Mouse (Mus musculus) embryonic facial prominence, embryonic 11.5 days (tissue): ENCODE results near the gene Fgfr2. TPM values are rescaled to one million over a fixed set of nuclear protein-coding genes. Genes with fewer than 3 reads are reported as not detected.

Source experiments
- ATAC-seq: fragments of 200-750 bp; cut with Nextera tagmentation; replicated peaks from 2 replicates; pipeline ENCODE4 v1.8.0; 2017; ENCODE audit warnings: low read depth; ENCODE audit not compliant: insufficient number of reproducible peaks, low FRiP score, low TSS enrichment
- DNase-seq: peaks from one replicate; pipeline ENCODE4 v3.0.0-alpha.2; 2015; ENCODE audit warnings: low spot score
- H3K27ac ChIP-seq: fragments of 300-500 bp; sonication (generic); replicated peaks from 2 replicates; pipeline ENCODE4 v1.5.1; 2014; ENCODE audit warnings: mild to moderate bottlenecking, low read depth, low read length, control low read depth
- H3K27me3 ChIP-seq: fragments of 300-500 bp; sonication (generic); 2 replicates; pipeline ENCODE4 v1.6.1; 2014; ENCODE audit warnings: mild to moderate bottlenecking, low read length, moderate library complexity, mixed read lengths; ENCODE audit not compliant: control insufficient read depth, insufficient read depth
- H3K36me3 ChIP-seq: fragments of 300-500 bp; sonication (generic); replicated peaks from 2 replicates; pipeline ENCODE4 v1.6.1; 2014; ENCODE audit warnings: low read depth, mild to moderate bottlenecking, low read length, moderate library complexity, mixed read lengths; ENCODE audit not compliant: control insufficient read depth, insufficient read depth
- H3K4me1 ChIP-seq: fragments of 300-500 bp; sonication (generic); 2 replicates; pipeline ENCODE4 v1.6.1; 2014; ENCODE audit warnings: low read length, mixed read lengths; ENCODE audit not compliant: control insufficient read depth, insufficient read depth
- H3K4me2 ChIP-seq: fragments of 300-500 bp; sonication (generic); 2 replicates; pipeline ENCODE4 v1.6.1; 2014; ENCODE audit warnings: low read depth, mild to moderate bottlenecking, control low read depth, low read length, moderate library complexity
- H3K4me3 ChIP-seq: fragments of 300-500 bp; sonication (generic); 2 replicates; pipeline ENCODE4 v1.5.1; 2014; ENCODE audit warnings: low read depth, low read length, control low read depth
- H3K9ac ChIP-seq: fragments of 300-500 bp; sonication (generic); replicated peaks from 2 replicates; pipeline ENCODE4 v1.6.1; 2014; ENCODE audit warnings: mild to moderate bottlenecking, control low read depth, low read length
- H3K9me3 ChIP-seq: fragments of 300-500 bp; sonication (generic); replicated peaks from 2 replicates; pipeline ENCODE4 v1.6.1; 2016; ENCODE audit warnings: mild to moderate bottlenecking, low read length, inconsistent platforms, mixed read lengths; ENCODE audit not compliant: control insufficient read depth
- WGBS: fragments of 180-500 bp; shearing (Covaris S2); extraction: QIAGEN DNeasy Blood & Tissue Kit; methylation state at CpG from one replicate; pipeline ENCODE4 v1.1.7; 2014; 5-methylcytosine and 5-hydroxymethylcytosine counted together
- polyA plus RNA-seq: library from polyadenylated mRNA; unstranded; fragments of >200 nt; fragmentation: Nextera tagmentation; extraction: Ambion mirVana; gene quantifications from 2 replicates; pipeline ENCODE4 v1.2.1, GENCODE M21; 2014

Gene Fgfr2
- polyA plus RNA-seq, 1 experiment from 2014 or later: 75.6 TPM

GRCm38 (mm10) chr7:133058496-133059149, 64.5 kb downstream of the Fgfr2 start:
- H3K4me1 ChIP-seq: no peaks in the 10 kb centered on the region
- H3K36me3 ChIP-seq: peaks cover 3% of the 10 kb centered on the region
- no peak overlapping the region for H3K9ac ChIP-seq
- no peaks in the 10 kb centered on the region for H3K9me3 ChIP-seq
- no peak overlapping the region for H3K27ac ChIP-seq
- WGBS: 89% methylated on average over 12 of the region's 12 CpGs
- ATAC-seq (no peak), DNase-seq (no peak)
- no peaks in the 10 kb centered on the region for H3K27me3 ChIP-seq
- no peak overlapping the region for H3K4me3 ChIP-seq
- no peak overlapping the region for H3K4me2 ChIP-seq

- Histone ChIP-seq H3K4me1 (no peaks in the 10 kb centered on the region), H3K9me3 (no peaks in the 10 kb centered on the region), H3K4me2 (no peak overlapping the region), H3K27ac (no peak overlapping the region), H3K9ac (no peak overlapping the region), H3K36me3 (peaks cover 3% of the 10 kb centered on the region), H3K4me3 (no peak overlapping the region), H3K27me3 (no peaks in the 10 kb centered on the region)
- ATAC-seq (no peak), DNase-seq (no peak)
- 90% methylated on average over 8 of the region's 8 CpGs for WGBS
Measured at GRCm38 (mm10) chr7:133056924-133057323, 66.2 kb downstream of the Fgfr2 start.

- DNase-seq (no peak), ATAC-seq (no peak)
- peaks cover 3% of the 10 kb centered on the region for H3K36me3 ChIP-seq
- H3K27ac ChIP-seq: no peak overlapping the region
- H3K4me2 ChIP-seq: no peak overlapping the region
- H3K9me3 ChIP-seq: no peaks in the 10 kb centered on the region
- H3K9ac ChIP-seq: no peak overlapping the region
- no peak overlapping the region for H3K4me3 ChIP-seq
- WGBS: 96% methylated on average over 5 of the region's 5 CpGs
- no peaks in the 10 kb centered on the region for H3K4me1 ChIP-seq
- no peaks in the 10 kb centered on the region for H3K27me3 ChIP-seq
Measured at GRCm38 (mm10) chr7:133054486-133054885, 68.7 kb downstream of the Fgfr2 start.

- ATAC-seq (no peak), DNase-seq (no peak)
- WGBS: 82% methylated on average over 9 of the region's 9 CpGs
- H3K27me3 ChIP-seq: no peaks in the 10 kb centered on the region
- no peaks in the 10 kb centered on the region for H3K4me1 ChIP-seq
- no peak overlapping the region for H3K9ac ChIP-seq
- no peak overlapping the region for H3K4me2 ChIP-seq
- no peaks in the 10 kb centered on the region for H3K9me3 ChIP-seq
- H3K27ac ChIP-seq: no peak overlapping the region
- H3K36me3 ChIP-seq: peaks cover 3% of the 10 kb centered on the region
- no peak overlapping the region for H3K4me3 ChIP-seq
Measured at GRCm38 (mm10) chr7:133053757-133054156, 69.4 kb downstream of the Fgfr2 start.

GRCm38 (mm10) chr7:133052819-133053218, 70.3 kb downstream of the Fgfr2 start:
- H3K9me3 ChIP-seq: no peaks in the 10 kb centered on the region
- no peaks in the 10 kb centered on the region for H3K4me1 ChIP-seq
- no peaks in the 10 kb centered on the region for H3K27me3 ChIP-seq
- WGBS: 85% methylated on average over 8 of the region's 8 CpGs
- no peak overlapping the region for H3K4me2 ChIP-seq
- H3K27ac ChIP-seq: no peak overlapping the region
- H3K9ac ChIP-seq: no peak overlapping the region
- no peak overlapping the region for H3K4me3 ChIP-seq
- ATAC-seq: no peak
- H3K36me3 ChIP-seq: peaks cover 3% of the 10 kb centered on the region
- DNase-seq: no peak

- Histone ChIP-seq H3K4me1 (no peaks in the 10 kb centered on the region), H3K9ac (no peak overlapping the region), H3K4me2 (no peak overlapping the region), H3K27me3 (no peaks in the 10 kb centered on the region), H3K9me3 (no peaks in the 10 kb centered on the region), H3K27ac (no peak overlapping the region), H3K4me3 (no peak overlapping the region), H3K36me3 (peaks cover 3% of the 10 kb centered on the region)
- no peak for ATAC-seq
- WGBS: 76% methylated on average over 6 of the region's 6 CpGs
- no peak for DNase-seq
Measured at GRCm38 (mm10) chr7:133050681-133051080, 72.5 kb downstream of the Fgfr2 start.

- 67% methylated on average over 3 of the region's 3 CpGs for WGBS
- ATAC-seq: no peak
- no peak for DNase-seq
- Histone ChIP-seq H3K27me3 (no peaks in the 10 kb centered on the region), H3K9ac (no peak overlapping the region), H3K27ac (no peak overlapping the region), H3K4me3 (no peak overlapping the region), H3K9me3 (no peaks in the 10 kb centered on the region), H3K4me2 (no peak overlapping the region), H3K4me1 (no peaks in the 10 kb centered on the region), H3K36me3 (no peaks in the 10 kb centered on the region)
Measured at GRCm38 (mm10) chr7:133048085-133048630, 75.0 kb downstream of the Fgfr2 start.

GRCm38 (mm10) chr7:133047287-133047686, 75.9 kb downstream of the Fgfr2 start:
- Histone ChIP-seq H3K4me1 (no peaks in the 10 kb centered on the region), H3K36me3 (no peaks in the 10 kb centered on the region), H3K27ac (no peak overlapping the region), H3K9me3 (no peaks in the 10 kb centered on the region), H3K9ac (no peak overlapping the region), H3K4me3 (no peak overlapping the region), H3K27me3 (no peaks in the 10 kb centered on the region), H3K4me2 (no peak overlapping the region)
- WGBS: 78% methylated on average over 4 of the region's 4 CpGs
- ATAC-seq (no peak), DNase-seq (no peak)
